Mouse (Mus musculus) heart, postnatal 10 days (tissue): ENCODE data around the gene Rxra. TPM values are rescaled to one million over a fixed set of nuclear protein-coding genes. Genes with fewer than 3 reads are reported as not detected.

ENCODE experiments used
- DNase-seq, 2 experiments: peaks; one replicate each; pipeline ENCODE4 v3.0.0; 2021
- intact Hi-C: fragments of 180-260 bp; cut with DNase I; formaldehyde crosslinking; loops from one replicate; pipeline ENCODE4 v1.15.1; 2025
- total RNA-seq, 2 experiments: library from RNA; stranded (reverse); gene quantifications; 2 replicates each; pipeline ENCODE4 v1.2.3; 2021

Rxra gene
- total RNA-seq, 2 experiments from 2014 or later, result 38.6 to 42.5 TPM

DNA sequence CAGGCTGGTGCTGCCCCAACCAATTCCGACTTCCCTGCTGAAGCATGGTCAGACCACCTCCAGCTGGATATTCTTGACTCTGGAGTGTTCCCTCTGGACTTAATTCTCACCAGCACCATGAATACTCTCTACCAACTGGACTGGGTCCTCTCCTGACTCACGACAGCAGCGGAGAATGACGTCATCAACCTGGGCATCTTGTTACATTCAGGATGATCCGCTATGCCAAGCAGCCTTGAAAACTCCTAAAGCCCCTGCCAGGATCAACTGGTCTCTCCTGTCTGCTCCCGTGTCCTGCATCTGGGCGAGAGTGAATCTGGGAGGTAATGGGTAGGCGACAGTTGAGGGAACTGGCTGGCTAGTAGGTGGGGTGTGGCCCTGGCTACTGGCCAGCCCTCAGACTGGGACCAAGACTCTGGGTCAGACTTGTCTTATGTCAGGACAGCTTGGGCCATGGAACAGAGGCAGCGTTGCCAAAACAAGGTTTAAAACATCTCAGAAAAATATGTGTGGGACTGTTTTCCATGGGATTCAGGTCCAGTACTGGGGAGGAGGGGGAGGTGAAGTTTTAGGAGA is 103.1 kb downstream of the Rxra start:
- intact Hi-C loops, result loop anchor here (5.0 kb wide), 1 partner anchor 58 kb away; no protein-coding TSS in a partner anchor
- peak; percentile 58 to 68 for DNase-seq

DNA sequence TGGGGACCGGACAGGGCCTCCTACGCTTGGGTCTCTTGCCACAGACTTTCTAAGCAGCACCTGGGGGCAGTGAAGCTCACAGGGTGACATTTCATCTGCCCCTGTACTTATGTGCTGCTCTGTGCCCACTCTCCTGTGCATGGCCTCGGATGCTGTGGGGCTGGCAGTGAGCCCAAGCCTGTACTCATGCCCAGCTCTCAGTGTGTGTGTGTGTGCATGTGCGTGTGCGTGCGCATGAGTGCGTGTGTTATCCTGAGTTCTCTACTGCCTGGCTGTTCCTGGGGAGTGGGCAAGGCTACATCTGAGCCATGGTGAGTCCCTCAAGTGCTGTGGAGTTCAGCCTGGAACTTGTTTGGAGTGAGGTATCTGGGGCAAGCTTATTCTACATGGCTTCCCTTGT is 103.9 kb downstream of the Rxra start:
- no peak for DNase-seq
- intact Hi-C loops, result no loop called here

DNA sequence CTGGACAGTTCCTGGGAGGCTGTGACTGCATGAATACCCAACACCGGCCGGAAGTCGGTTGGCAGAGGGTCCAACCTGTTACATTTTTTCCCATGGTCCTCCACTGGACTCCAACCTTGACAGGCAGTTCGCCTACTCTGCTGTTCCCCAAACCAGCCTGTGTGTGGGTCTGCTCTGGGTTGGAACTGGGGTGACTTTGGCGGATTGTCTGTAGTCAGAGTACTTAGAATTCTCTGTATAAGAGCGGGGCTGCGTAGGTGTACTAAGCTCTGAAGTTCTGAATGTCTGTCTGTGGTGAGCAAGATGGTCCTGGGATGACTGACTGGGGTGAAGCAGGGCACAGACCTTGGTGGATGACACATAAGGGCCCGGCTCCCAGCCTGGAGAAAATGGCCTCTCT is 109.1 kb downstream of the Rxra start:
- intact Hi-C loops, result no loop called here
- DNase-seq, result no peak

- intact Hi-C loops, result no loop called here
- DNase-seq, result no peak
These were observed 109.8 kb downstream of the Rxra start for GRCm38 (mm10) chr2:27785973-27786417.

- no peak for DNase-seq
- intact Hi-C loops, result no loop called here
These were observed 115.3 kb downstream of the Rxra start for GRCm38 (mm10) chr2:27791571-27791970.

- DNase-seq, result peak; percentile 80 to 82
- intact Hi-C loops, result no loop called here
These were observed 122.8 kb downstream of the Rxra start for GRCm38 (mm10) chr2:27799018-27799417.

- intact Hi-C loops, result no loop called here
- no peak for DNase-seq
These were observed 124.8 kb downstream of the Rxra start for GRCm38 (mm10) chr2:27801041-27801440.

DNA sequence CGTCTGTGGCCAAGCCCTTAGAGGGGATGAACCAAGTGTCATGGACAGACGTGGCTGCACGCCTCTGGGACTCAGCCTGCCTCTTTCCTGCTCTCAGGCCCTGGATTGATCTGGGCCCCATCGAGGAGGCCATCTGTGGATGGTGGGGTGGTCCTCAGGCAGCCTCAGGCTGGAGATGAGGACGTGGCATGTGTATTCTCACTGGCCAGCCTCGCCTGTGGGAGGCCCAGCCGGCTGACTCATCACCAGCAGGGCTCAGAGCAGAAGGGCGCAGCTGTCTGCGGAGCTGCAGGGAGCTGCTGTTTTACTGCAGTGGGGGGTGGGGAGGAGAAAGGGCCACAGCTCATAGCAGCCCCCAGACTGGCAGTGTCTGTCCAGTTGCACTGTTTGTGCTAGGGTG is 126.3 kb downstream of the Rxra start:
- peak; percentile 78 to 82 for DNase-seq
- intact Hi-C loops, result no loop called here

DNA sequence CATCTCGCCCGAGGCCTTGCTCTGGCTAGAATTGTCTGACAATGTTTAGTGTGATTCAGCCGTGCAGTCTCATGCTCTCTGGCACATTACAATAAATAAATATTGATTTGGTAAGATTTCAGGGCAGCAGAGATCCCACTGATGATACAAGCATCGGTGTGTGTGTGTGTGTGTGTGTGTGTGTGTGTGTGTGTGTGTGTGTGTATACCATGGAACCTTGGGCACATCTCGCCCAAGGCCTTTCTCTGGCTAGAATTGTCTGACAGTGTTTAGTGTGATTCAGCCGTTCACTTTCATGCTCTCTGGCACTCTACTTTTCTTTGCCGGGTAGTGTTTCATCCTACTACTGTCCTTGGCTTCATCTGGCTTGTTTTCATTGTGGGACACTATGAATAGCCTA is 130.5 kb downstream of the Rxra start:
- intact Hi-C loops, result no loop called here
- no peak for DNase-seq

DNA sequence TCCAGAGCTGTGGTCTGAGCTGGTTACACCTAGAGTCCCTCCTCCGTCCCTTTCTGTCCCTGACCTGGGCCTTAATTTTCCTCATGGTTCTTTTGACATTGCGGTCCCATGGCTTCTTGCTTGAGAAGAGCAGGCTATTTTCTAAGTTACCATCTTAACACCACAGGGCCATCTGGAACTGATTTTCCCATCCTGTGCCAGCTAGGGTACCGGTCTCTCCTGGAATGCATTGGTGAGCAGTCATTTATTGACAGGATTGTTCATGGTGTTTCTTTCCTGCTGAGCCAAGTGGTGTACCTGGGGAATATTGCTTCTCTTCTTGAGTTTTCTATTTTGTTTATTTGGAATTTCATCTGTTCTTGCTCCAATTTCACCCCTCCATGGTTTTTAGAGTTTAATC is 131.4 kb downstream of the Rxra start:
- no peak for DNase-seq
- intact Hi-C loops, result no loop called here

- DNase-seq, result no peak
- intact Hi-C loops, result no loop called here
These were observed 133.7 kb downstream of the Rxra start for GRCm38 (mm10) chr2:27809897-27810296.

Other genes with a start within 250 kb of the Rxra start
- gene Vav2, start 249.4 kb upstream of the Rxra start, total RNA-seq, result 10 to 100 TPM; 13.1 to 14.4 TPM
- 1 to 10 TPM; 1.1 to 2.1 TPM for gene Brd3os, start 234.1 kb upstream of the Rxra start, total RNA-seq
- 10 to 100 TPM; 42.6 to 53.0 TPM for gene Brd3, start 168.8 kb upstream of the Rxra start, total RNA-seq
- gene Wdr5, start 161.3 kb upstream of the Rxra start, total RNA-seq, result 10 to 100 TPM; 25.4 to 28.5 TPM
- 100 to 1,000 TPM; 157 to 164 TPM for gene Col5a1, start 210.0 kb downstream of the Rxra start, total RNA-seq